33 mouse cellular contexts compared by ENCODE assay signal in genomic region chr11:33627136-33627742, GRCm38 (mm10). TPM values are rescaled to one million over a fixed set of nuclear protein-coding genes. Genes with fewer than 3 reads are reported as not detected.
A peak's percentile ranks its signal among the peaks of the same experiment; 100 is the strongest.
DNase-seq lines count a peak whose midpoint lies in the region; ATAC-seq lines count a peak whose summit lies in the region.
"Had no signal": no experiment of that assay in that cellular context is flagged by ENCODE, and none has a peak within 500 bp of the region (broad histone marks: within the 10 kb centered on the region; RNA-seq: fewer than 3 reads in every experiment).

No protein-coding gene starts in this region.

- H3K4me2 ChIP-seq in forebrain, embryonic 16.5 days (ENCODE audit: low read length): no peak overlapping the region
- no peak overlapping the region for H3K4me2 ChIP-seq in forebrain, embryonic 13.5 days
- H3K4me2 ChIP-seq: embryonic facial prominence, embryonic 12.5 days; heart, embryonic 15.5 days; hindbrain, embryonic 15.5 days; limb, embryonic 15.5 days; lung, embryonic 15.5 days had no signal

- no peaks in the 10 kb centered on the region for H3K4me1 ChIP-seq in forebrain, embryonic 16.5 days (replicated peaks; ENCODE audit: control insufficient read depth, insufficient read depth, low read length)
- H3K4me1 ChIP-seq in forebrain, embryonic 13.5 days: no peaks in the 10 kb centered on the region
- H3K4me1 ChIP-seq: embryonic facial prominence, embryonic 12.5 days; heart, embryonic 15.5 days; hindbrain, embryonic 15.5 days; limb, embryonic 15.5 days; lung, embryonic 15.5 days had no signal

- no peaks in the 10 kb centered on the region for H3K9me3 ChIP-seq in forebrain, embryonic 16.5 days (ENCODE audit: control insufficient read depth, low read length)
- no peaks in the 10 kb centered on the region for H3K9me3 ChIP-seq in forebrain, embryonic 13.5 days (replicated peaks)
- H3K9me3 ChIP-seq: embryonic facial prominence, embryonic 12.5 days; heart, embryonic 15.5 days; hindbrain, embryonic 15.5 days; limb, embryonic 15.5 days; lung, embryonic 15.5 days had no signal

- peak; percentile 72 for ATAC-seq in forebrain, embryonic 16.5 days
- ATAC-seq in forebrain, embryonic 13.5 days: no peak
- ATAC-seq: CD4-positive, CD25-positive, alpha-beta regulatory T cell, adult 4 months had no signal

- H3K27ac ChIP-seq in forebrain, embryonic 16.5 days (ENCODE audit: low read length): no peak overlapping the region
- no peak overlapping the region for H3K27ac ChIP-seq in forebrain, embryonic 13.5 days
- H3K27ac ChIP-seq: embryonic facial prominence, embryonic 12.5 days; gastrocnemius, adult 2 months; heart, embryonic 15.5 days; hindbrain, embryonic 15.5 days; limb, embryonic 15.5 days; liver, embryonic 14.5 days; lung, embryonic 15.5 days; stomach, postnatal 0 days had no signal

- peak; percentile 23 for DNase-seq in layer of hippocampus, adult 9-11 months
- no peak for DNase-seq in layer of hippocampus, postnatal 25 days (ENCODE audit: extremely low spot score in 1 of 2, low spot score in 1 of 2)
- DNase-seq in right cerebral cortex, adult 2 months (ENCODE audit: low spot score in 2 of 2): peak; percentile 6 to 18
- no peak for DNase-seq in right cerebral cortex, postnatal 4 days
- peak; percentile 83 for DNase-seq in telencephalon, adult 2 months (ENCODE audit: low read depth, low spot score)
- DNase-seq in kidney, adult 11 months: no peak
- DNase-seq: adrenal gland, postnatal 25 days; cerebellum, adult 18-20 months; cerebellum, postnatal 25 days; gastrocnemius, adult 2 months; heart, postnatal 36 days; kidney, adult 8-10 months; kidney, postnatal 10 days; lung, postnatal 4 days; midbrain, embryonic 14.5 days had no signal

- no peaks in the 10 kb centered on the region for H3K36me3 ChIP-seq in forebrain, embryonic 16.5 days (ENCODE audit: control insufficient read depth, insufficient read depth)
- H3K36me3 ChIP-seq in forebrain, embryonic 13.5 days (ENCODE audit: poor library complexity, severe bottlenecking): no peaks in the 10 kb centered on the region
- H3K36me3 ChIP-seq: embryonic facial prominence, embryonic 12.5 days; heart, embryonic 15.5 days; hindbrain, embryonic 15.5 days; limb, embryonic 15.5 days; lung, embryonic 15.5 days had no signal

- H3K27me3 ChIP-seq in forebrain, embryonic 16.5 days (replicated peaks; ENCODE audit: control insufficient read depth, insufficient read depth, low read length): no peaks in the 10 kb centered on the region
- H3K27me3 ChIP-seq in forebrain, embryonic 13.5 days: no peaks in the 10 kb centered on the region
- H3K27me3 ChIP-seq: embryonic facial prominence, embryonic 12.5 days; heart, embryonic 15.5 days; hindbrain, embryonic 15.5 days; limb, embryonic 15.5 days; lung, embryonic 15.5 days had no signal

- no peak overlapping the region for H3K4me3 ChIP-seq in forebrain, embryonic 16.5 days (replicated peaks; ENCODE audit: low read length)
- H3K4me3 ChIP-seq in forebrain, embryonic 13.5 days: no peak overlapping the region
- H3K4me3 ChIP-seq: embryonic facial prominence, embryonic 12.5 days; erythroblast, embryonic 14.5 days; gastrocnemius, adult 2 months; heart, embryonic 15.5 days; hindbrain, embryonic 15.5 days; limb, embryonic 15.5 days; lung, embryonic 15.5 days had no signal

- WGBS in forebrain, embryonic 16.5 days: 78% methylated on average over 4 of the region's 4 CpGs
- 88% methylated on average over 4 of the region's 4 CpGs for WGBS in forebrain, embryonic 13.5 days

- H3K9ac ChIP-seq in forebrain, embryonic 16.5 days (replicated peaks; ENCODE audit: low read depth, low read length): no peak overlapping the region
- H3K9ac ChIP-seq in forebrain, embryonic 13.5 days: no peak overlapping the region
- H3K9ac ChIP-seq: embryonic facial prominence, embryonic 12.5 days; heart, embryonic 15.5 days; hindbrain, embryonic 15.5 days; limb, embryonic 15.5 days; liver, embryonic 14.5 days; lung, embryonic 15.5 days had no signal

RNA-seq across cellular contexts. Expression of gene D130052B06Rik, which starts 28.1 kb away (rescaled TPM):
- not detected in 2 replicates for polyA plus RNA-seq in forebrain, embryonic 16.5 days (2015; fragmentation: Nextera tagmentation; extraction: Ambion mirVana)
- polyA plus RNA-seq in forebrain, embryonic 13.5 days (2015; fragmentation: Nextera tagmentation; extraction: Ambion mirVana): not detected in 2 replicates
- total RNA-seq in layer of hippocampus, postnatal 25 days (2021): not detected
- total RNA-seq: adrenal gland, postnatal 25 days; gastrocnemius, adult 2 months; gastrocnemius, postnatal 4 days; heart, postnatal 36 days; layer of hippocampus, adult 18-20 months; left cerebral cortex, adult 18-20 months; megakaryocyte-erythroid progenitor cell, adult 5-6 weeks had no signal
- polyA plus RNA-seq: CD4-positive, CD25-positive, alpha-beta regulatory T cell, adult 4 months; erythroblast, embryonic 14.5 days; heart, embryonic 15.5 days; hindbrain, embryonic 15.5 days; intestine, embryonic 14.5 days; liver, embryonic 14.5 days; lung, embryonic 15.5 days; midbrain, embryonic 14.5 days; small intestine, adult 2 months; stomach, postnatal 0 days; thymus, postnatal 0 days had no signal

RNA-seq across cellular contexts. Expression of gene Gabrp, which starts 48.5 kb away (rescaled TPM):
- not detected in 2 replicates for polyA plus RNA-seq in forebrain, embryonic 16.5 days (2015; fragmentation: Nextera tagmentation; extraction: Ambion mirVana)
- 0.15 TPM in 1 of 2 replicates, not detected in the other for polyA plus RNA-seq in forebrain, embryonic 13.5 days (2015; fragmentation: Nextera tagmentation; extraction: Ambion mirVana)
- total RNA-seq in layer of hippocampus, postnatal 25 days (2021): not detected
- total RNA-seq: adrenal gland, postnatal 25 days; gastrocnemius, adult 2 months; gastrocnemius, postnatal 4 days; heart, postnatal 36 days; layer of hippocampus, adult 18-20 months; left cerebral cortex, adult 18-20 months; megakaryocyte-erythroid progenitor cell, adult 5-6 weeks had no signal
- polyA plus RNA-seq: CD4-positive, CD25-positive, alpha-beta regulatory T cell, adult 4 months; erythroblast, embryonic 14.5 days; hindbrain, embryonic 15.5 days; intestine, embryonic 14.5 days; midbrain, embryonic 14.5 days; small intestine, adult 2 months had no signal

Comparison
In these comparisons a context has a peak if more than half of its experiments do, and no peak if none do; other contexts are left out.
1. DNase-seq: peak in layer of hippocampus, adult 9-11 months (single experiment), right cerebral cortex, adult 2 months (2 of 2) and telencephalon, adult 2 months (single experiment); none in layer of hippocampus, postnatal 25 days (0 of 2), right cerebral cortex, postnatal 4 days (single experiment) and kidney, adult 11 months (single experiment).